Mouse (Mus musculus) heart, postnatal 36 days (tissue): ENCODE results near the gene Sh3bp4. TPM values are rescaled to one million over a fixed set of nuclear protein-coding genes. Genes with fewer than 3 reads are reported as not detected.

Source experiments
- DNase-seq, 2 experiments: peaks; one replicate each; pipeline ENCODE4 v3.0.0; 2021 to 2022
- intact Hi-C: fragments of 180-260 bp; cut with DNase I; formaldehyde crosslinking; loops from one replicate; pipeline ENCODE4 v1.15.1; 2025
- total RNA-seq, 2 experiments: library from RNA; stranded (reverse); gene quantifications; 2 replicates each; pipeline ENCODE4 v1.2.3; 2021

The Sh3bp4 gene
- total RNA-seq, 2 experiments from 2014 or later: 11.3 to 11.8 TPM

GRCm38 (mm10) chr1:89164281-89164680 is 94.1 kb downstream of the Sh3bp4 start:
- intact Hi-C loops: no loop called here
- no peak for DNase-seq

GRCm38 (mm10) chr1:89164685-89165084 is 94.5 kb downstream of the Sh3bp4 start:
- intact Hi-C loops: no loop called here
- DNase-seq: no peak

GRCm38 (mm10) chr1:89166814-89167249 is 96.6 kb downstream of the Sh3bp4 start:
- intact Hi-C loops: no loop called here
- no peak for DNase-seq

GRCm38 (mm10) chr1:89171275-89171767 is 101.1 kb downstream of the Sh3bp4 start:
- no peak for DNase-seq
- intact Hi-C loops: no loop called here

GRCm38 (mm10) chr1:89174621-89175020 is 104.4 kb downstream of the Sh3bp4 start:
- intact Hi-C loops: no loop called here
- no peak for DNase-seq

- DNase-seq: no peak
- intact Hi-C loops: no loop called here
Observed at GRCm38 (mm10) chr1:89175355-89175754, 105.1 kb downstream of the Sh3bp4 start.

GRCm38 (mm10) chr1:89183261-89183831 is 113.1 kb downstream of the Sh3bp4 start:
- intact Hi-C loops: no loop called here
- peak; percentile 46 to 57 for DNase-seq

- intact Hi-C loops: no loop called here
- DNase-seq: peak in 1 of 2 experiments; percentile 15
Observed at GRCm38 (mm10) chr1:89184111-89184785, 114.0 kb downstream of the Sh3bp4 start.

- no peak for DNase-seq
- intact Hi-C loops: no loop called here
Observed at GRCm38 (mm10) chr1:89184839-89185238, 114.6 kb downstream of the Sh3bp4 start.

- DNase-seq: no peak
- intact Hi-C loops: no loop called here
Observed at GRCm38 (mm10) chr1:89187441-89187840, 117.2 kb downstream of the Sh3bp4 start.

- peak in 1 of 2 experiments; percentile 13 for DNase-seq
- intact Hi-C loops: no loop called here
Observed at GRCm38 (mm10) chr1:89188091-89188490, 117.9 kb downstream of the Sh3bp4 start.

- intact Hi-C loops: no loop called here
- DNase-seq: no peak
Observed at GRCm38 (mm10) chr1:89189204-89189603, 119.0 kb downstream of the Sh3bp4 start.

GRCm38 (mm10) chr1:89190621-89191020 is 120.4 kb downstream of the Sh3bp4 start:
- intact Hi-C loops: loop anchor here (1.0 to 10.0 kb wide), 6 partner anchors 14 to 768 kb away; partner anchors contain the start of gene Sh3bp4
- DNase-seq: peak in 1 of 2 experiments; percentile 18

GRCm38 (mm10) chr1:89191127-89191740 is 121.0 kb downstream of the Sh3bp4 start:
- intact Hi-C loops: loop anchor here (1.0 to 10.0 kb wide), 6 partner anchors 15 to 769 kb away; partner anchors contain the start of gene Sh3bp4
- DNase-seq: peak; percentile 87 to 91

GRCm38 (mm10) chr1:89192536-89193220 is 122.5 kb downstream of the Sh3bp4 start:
- DNase-seq: peak; percentile 39 to 66
- intact Hi-C loops: loop anchor here (5.0 to 10.0 kb wide), 3 partner anchors 275 to 770 kb away; no protein-coding TSS in a partner anchor

GRCm38 (mm10) chr1:89193576-89193975 is 123.4 kb downstream of the Sh3bp4 start:
- intact Hi-C loops: loop anchor here (5.0 to 10.0 kb wide), 3 partner anchors 276 to 771 kb away; no protein-coding TSS in a partner anchor

GRCm38 (mm10) chr1:89195827-89196712 is 125.9 kb downstream of the Sh3bp4 start:
- DNase-seq: peak; percentile 84 to 86
- intact Hi-C loops: loop anchor here (2.0 to 10.0 kb wide), 3 partner anchors 443 to 631 kb away; no protein-coding TSS in a partner anchor

More at GRCm38 (mm10) chr1:89193576-89193975, 123.4 kb downstream of the Sh3bp4 start:
- no peak for DNase-seq
